Mouse (Mus musculus) adrenal gland, postnatal 25 days (tissue): ENCODE results near the gene Zfp764. TPM values are rescaled to one million over a fixed set of nuclear protein-coding genes. Genes with fewer than 3 reads are reported as not detected.
"Not testable (repeated sequence)": the region's sequence is repeated elsewhere in the genome, so short reads cannot be mapped to it uniquely, and the experiment has no call there.

ENCODE experiments used
- DNase-seq: peaks from one replicate; pipeline ENCODE4 v3.0.0; 2021; ENCODE audit warnings: mixed read lengths
- long read RNA-seq: library from polyadenylated mRNA; stranded (forward); transcript quantifications from one replicate; pipeline ENCODE4 v2.0.0, GENCODE M21; 2021
- total RNA-seq: library from RNA; stranded (reverse); gene quantifications from 2 replicates; pipeline ENCODE4 v1.2.3, GENCODE M21; 2021

The Zfp764 gene
- 7.5 and 8.0 TPM in 2 replicates for total RNA-seq
- long read RNA-seq, partial matches to known transcripts = 2 of 4 reads
- long read RNA-seq, other reads (novel, unspliced or antisense) = 2 of 4 reads

DNA sequence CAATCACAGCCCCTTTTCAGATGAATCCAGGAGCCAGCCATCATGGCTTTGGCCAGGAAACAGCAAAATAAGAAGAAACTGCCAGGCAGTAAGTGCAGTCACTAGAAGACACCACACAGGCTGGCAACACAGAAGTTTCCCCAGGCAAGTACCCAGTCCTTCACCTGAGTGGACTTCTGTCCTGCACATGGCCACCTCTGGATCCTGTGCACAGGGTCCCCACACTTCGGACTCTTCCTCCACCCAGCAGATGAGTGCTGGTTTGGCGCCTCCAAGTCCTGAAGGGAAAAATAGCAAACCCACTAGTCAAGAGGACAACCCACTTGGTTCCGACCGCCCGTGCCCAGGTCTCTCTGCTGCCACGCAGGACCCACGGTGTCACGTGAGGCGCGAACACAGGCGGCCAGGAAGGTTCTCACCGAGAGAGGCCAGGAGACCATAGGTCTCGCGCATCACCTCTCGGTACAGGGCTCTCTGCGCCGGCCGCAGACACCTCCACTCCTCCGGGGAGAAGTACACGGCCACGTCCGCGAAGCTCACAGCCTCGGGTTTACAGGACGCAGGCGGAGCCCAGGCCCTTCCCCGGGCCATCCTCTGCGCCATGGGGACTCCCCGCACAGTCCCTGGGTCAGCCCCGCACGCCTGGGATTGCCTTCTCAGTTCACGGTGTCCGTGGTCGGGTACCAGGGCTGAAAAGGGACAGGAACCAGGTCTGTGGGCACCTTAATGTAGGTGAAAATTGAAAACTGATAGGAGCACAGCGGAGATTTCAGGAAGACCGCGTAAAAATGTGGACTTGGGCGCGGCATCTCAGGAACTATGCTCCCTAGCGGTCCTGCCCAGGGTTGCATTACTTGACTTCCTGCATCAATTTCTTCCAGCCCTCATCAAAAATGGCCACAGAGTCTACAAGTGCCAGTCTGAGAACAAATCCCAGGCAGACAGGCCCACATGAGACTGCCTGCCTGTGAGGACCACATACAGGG lies at the start of gene Zfp764:
Gene Zfp764 (minus strand): TSS at position 821 of the 986 bp plus-strand sequence.
- DNase-seq = peak; percentile 79

GRCm38 (mm10) chr7:127454905-127455304 lies 48.3 kb upstream of the Zfp764 start:
- no peak for DNase-seq

GRCm38 (mm10) chr7:127453056-127453455 lies 46.4 kb upstream of the Zfp764 start:
- DNase-seq = no peak

DNA sequence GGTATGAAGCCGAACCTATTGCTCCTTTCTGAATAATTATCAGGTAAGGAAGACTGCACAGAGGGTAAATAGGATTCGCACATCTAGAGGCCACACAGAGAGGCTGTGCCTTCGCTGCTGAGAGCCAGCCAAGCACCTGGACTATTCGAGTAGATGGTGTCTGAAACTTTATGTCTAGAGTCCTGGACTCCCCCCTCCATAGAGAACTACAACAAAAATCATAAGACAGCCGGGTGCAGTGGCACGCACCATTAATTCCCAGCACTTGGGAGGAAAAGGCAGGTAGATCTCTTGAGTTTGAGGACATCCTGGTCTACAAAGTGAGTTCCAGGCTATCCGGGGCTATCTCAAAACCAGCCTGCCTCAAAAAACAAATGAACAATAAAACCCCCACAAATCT lies 43.3 kb upstream of the Zfp764 start:
- DNase-seq = no peak

GRCm38 (mm10) chr7:127448521-127449300 lies 42.1 kb upstream of the Zfp764 start, which contains the start of gene Zfp689:
Gene Zfp689, minus strand, starts transcription at chr7:127449158.
- DNase-seq = peak; percentile 86

GRCm38 (mm10) chr7:127443976-127444375 lies 37.4 kb upstream of the Zfp764 start:
- no peak for DNase-seq

DNA sequence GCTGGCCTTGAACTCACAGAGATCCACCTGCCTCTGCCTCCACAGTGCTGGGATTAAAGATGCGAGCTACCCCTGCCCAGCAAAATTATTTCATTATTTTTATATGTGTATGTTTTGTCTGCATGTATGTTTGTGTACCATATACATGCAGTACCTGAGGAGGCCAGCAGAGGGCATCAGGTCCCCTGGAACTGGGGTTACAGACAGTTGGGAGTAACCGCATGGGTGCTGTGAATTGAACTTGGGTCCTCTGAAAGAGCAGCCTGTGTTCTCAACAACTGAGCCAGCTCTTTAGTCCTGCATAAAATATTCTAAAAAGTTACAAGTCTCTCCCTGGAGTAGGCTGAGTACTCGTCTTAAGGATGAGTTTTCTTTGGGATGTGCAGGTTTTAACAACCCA lies 31.1 kb upstream of the Zfp764 start:
- DNase-seq = no peak

- no peak for DNase-seq
Measured at GRCm38 (mm10) chr7:127435206-127435605, 28.6 kb upstream of the Zfp764 start.

GRCm38 (mm10) chr7:127426354-127426753 lies 19.7 kb upstream of the Zfp764 start:
- DNase-seq = no peak

DNA sequence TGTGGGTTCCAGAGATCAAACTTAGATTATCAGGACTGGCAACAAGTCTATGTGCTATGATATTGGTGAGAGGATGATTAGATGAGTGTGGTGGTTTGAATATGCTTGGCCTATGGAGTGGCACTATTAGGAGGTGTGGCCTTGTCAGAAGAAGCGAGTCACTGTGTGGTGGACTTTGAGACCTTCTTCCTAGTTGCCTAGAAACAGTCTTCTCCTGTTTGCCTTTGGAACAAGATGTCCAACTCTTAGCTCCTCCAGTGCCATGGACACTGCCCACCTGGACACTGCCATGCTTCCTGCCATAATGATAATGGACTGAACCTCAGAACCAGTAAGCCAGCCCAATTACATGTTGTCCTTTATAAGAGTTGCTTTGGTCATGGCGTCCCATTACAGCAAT lies 19.3 kb upstream of the Zfp764 start:
- no peak for DNase-seq

- DNase-seq = no peak
Measured at GRCm38 (mm10) chr7:127425291-127425690, 18.7 kb upstream of the Zfp764 start.

GRCm38 (mm10) chr7:127422247-127422646 lies 15.6 kb upstream of the Zfp764 start:
- DNase-seq = peak; percentile 19

DNA sequence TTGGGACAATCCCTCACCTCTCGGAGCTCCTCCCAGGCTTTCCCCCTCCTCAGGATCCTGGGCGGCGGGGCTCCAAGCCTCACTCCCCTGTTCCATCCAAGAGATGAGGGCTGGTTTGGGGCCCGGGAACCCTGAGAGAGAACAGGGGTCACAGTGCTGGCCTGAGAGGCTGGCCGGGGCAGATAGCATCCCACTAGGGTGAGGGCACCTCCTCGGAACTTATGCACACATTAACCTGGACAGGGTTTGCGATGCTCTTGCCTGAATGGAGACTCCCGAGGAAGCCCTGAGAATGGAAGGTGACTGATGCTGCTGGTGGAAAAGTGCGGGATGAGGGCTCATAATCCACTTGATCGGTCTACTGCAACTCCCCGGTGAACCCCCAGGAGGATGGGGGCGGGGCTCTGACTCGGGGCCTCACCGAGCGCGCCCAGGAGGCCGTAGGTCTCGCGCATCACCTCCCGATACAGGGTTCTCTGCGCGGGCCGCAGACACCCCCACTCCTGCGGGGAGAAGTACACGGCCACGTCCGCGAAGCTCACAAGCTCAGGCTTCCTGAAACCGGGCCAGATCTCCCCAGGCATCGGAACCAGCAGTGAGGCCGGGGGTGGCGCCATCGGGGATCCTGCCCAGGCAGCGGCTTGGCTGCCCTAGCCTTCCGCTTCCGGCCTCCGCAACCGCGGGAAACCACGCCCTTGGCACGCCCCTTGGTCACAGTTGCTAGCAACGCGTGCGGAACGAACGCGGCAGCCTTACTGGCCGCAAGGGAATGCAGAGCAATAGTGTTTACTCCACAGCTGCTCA lies 15.0 kb upstream of the Zfp764 start, which contains the start of gene Zfp688:
Gene Zfp688 (minus strand): TSS at position 681 of the 804 bp plus-strand sequence.
- DNase-seq = peak; percentile 97

DNA sequence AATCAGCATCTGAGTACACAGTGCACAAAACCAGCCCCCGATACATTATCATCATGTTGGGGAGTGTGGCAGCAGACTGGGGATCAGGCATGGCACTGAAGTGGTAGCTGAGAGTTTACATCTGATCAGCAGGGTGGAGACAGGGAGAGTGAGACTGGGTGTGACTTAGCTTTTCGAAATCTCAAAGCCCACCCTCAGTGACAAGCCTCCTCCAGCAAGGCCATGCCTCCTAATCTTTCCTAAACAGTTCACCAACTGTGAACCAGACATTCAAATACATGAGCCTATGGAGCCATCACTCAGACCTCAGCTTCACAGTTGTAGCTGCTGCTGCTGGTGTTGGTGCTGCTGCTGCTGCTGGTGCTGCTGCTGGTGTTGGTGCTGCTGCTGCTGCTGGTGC lies 4.8 kb upstream of the Zfp764 start:
- DNase-seq = no peak

GRCm38 (mm10) chr7:127404101-127404500 lies 2.5 kb downstream of the Zfp764 start:
- not testable (repeated sequence) for DNase-seq

- DNase-seq = no peak
Measured at GRCm38 (mm10) chr7:127402980-127403379, 3.6 kb downstream of the Zfp764 start.

DNA sequence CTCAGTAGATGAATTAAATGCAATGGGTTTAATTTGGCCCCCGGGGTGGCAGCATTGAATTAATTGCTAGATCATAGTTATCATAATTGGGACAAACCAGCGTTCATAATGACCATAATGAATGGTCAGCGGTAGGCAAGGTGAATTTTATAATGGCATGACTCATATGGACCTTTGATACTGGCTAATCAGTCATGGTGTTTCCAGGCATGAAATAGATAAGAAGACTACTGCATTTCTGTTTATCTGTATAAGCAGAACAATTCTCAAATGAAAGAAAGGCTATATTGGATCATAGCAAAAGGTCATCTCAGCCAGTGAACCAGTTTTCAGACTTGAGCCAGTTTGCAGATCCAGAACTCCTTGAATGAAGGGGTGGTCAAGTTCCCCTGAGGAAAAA lies 6.3 kb downstream of the Zfp764 start:
- no peak for DNase-seq

DNA sequence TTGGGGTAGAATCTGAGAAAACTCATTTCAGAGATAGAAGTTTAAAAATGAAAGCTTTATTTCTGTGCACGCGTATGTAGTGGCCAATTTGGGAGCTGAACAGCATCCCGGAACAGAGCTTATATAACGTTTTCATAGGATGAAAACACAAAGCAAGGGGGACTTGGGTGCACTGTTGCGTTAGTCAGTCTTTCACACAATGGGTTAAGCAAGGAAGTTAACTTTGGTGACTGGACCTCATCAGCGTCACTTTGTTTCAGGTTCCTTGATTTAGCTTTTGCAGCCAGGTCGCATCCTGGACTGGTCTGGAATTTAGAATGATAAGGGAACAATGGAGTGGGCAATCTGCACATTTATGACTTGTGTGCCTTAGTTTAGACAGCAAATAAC lies 12.7 kb downstream of the Zfp764 start:
- no peak for DNase-seq

DNA sequence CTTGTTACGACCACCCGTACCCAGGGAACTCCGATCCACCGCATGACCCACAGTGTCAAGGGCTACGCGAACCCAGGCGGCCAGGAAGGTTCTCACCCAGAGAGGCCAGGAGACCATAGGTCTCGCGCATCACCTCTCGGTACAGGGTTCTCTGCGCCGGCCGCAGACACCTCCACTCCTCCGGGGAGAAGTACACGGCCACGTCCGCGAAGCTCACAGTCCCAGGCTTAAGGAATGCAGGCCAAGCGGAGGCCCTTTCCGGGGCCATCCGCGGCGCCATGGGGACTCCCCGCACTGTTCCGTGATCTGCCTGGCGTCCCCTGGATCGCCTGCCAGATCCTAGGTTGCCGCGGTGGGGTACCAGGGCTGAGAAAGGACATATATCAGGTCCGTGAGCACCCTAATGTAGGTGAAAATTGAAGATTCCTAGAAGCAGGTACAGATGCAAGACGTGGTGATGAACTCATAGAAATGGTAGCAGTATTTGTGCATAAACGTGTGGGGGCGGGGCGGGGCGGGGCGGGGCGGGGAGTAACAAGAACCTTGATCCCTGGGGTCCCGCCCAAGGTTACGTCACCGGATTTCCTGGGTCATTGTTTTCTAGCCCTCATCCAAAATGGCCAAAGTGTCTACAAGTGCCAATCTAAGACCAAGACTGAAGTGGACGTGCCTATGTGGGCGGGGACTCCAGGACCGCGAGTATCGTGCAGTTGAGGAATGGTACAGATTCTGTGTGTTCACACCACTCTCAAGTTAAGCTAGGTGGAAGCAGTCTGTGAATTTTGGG lies 13.3 kb downstream of the Zfp764 start, which contains the start of gene E430018J23Rik:
Gene E430018J23Rik (minus strand): TSS at position 473 of the 787 bp plus-strand sequence.
- DNase-seq = peak; percentile 93

DNA sequence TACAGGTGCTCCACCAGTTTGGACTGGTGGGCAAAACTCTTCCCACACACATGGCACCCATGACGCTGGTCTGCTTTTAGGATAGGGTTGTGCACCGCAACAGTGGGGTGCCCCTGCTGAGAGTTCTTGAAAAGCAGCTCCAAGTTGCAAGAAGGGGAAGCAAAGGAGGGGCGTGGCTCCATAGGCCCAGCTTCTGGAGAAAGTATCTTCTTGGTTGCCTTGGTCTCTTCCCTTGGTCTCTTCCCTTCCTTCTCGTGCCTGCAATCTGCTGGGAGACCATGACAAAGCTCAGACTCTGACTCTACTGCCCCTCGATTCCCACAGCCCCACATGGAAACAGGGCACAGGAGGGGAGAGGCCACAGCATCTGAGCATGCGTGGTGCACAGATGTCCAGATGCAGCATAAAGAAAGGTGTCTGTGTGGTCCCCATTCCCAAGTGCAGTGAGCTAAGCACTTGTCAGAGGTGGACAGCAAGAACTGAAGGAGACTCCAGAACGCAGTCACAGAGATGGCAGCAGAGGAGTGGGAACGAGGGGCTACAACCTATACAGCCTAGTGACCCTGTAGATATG lies 14.3 kb downstream of the Zfp764 start:
- DNase-seq = no peak

GRCm38 (mm10) chr7:127391538-127391937 lies 15.1 kb downstream of the Zfp764 start:
- no peak for DNase-seq
